Mouse (Mus musculus) E14TG2a.4 (cell line): ENCODE measurements around the gene Olfr432.

Source experiments
- CTCF ChIP-seq: conservative IDR thresholded peaks from 2 replicates; pipeline ENCODE4 v1.5.1; 2014; ENCODE audit warnings: low read length
- POU5F1 ChIP-seq: IDR thresholded peaks from 2 replicates; pipeline ENCODE4 v1.6.1; 2014; ENCODE audit warnings: low read length, borderline replicate concordance

DNA sequence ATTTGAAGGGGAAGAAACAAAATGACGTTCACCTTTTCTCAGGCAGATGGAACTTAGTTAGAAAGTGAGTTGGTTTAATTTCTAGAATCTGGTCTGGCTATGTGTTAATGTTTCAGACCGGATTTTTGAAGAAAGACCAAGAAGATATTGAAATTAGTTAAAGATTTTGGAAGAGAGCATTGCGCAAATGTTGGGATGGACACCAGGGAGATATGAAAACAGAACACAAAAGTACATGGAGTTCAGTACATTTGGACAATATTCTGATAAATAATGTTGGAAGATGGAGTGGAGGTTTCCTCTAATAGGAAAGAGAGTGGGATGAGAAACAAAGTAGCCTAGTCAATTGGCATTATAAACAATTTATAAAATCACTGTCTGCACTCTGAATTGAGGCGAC lies 2.5 kb downstream of the Olfr432 start:
- TF ChIP-seq CTCF (no peak), POU5F1 (no peak)
